Mouse (Mus musculus) midbrain, embryonic 11.5 days (tissue): ENCODE measurements at regions not wholly inside any gene's neighbourhood (a gene's known extent, or its start where the extent isn't known, plus 50 kb on each side); places are given as distances from the start of the nearest gene placed in this dataset.
A peak's percentile ranks its signal among the peaks of the same experiment; 100 is the strongest.

Source experiments
- ATAC-seq: fragments of 200-750 bp; cut with Nextera tagmentation; 2 replicates; pipeline ENCODE4 v1.8.0; 2017; ENCODE audit warnings: moderate TSS enrichment, moderate library complexity; ENCODE audit not compliant: low FRiP score
- DNase-seq: peaks from one replicate; pipeline ENCODE4 v3.0.0; 2015; ENCODE audit warnings: low spot score; ENCODE audit errors: missing footprints
- H3K27ac ChIP-seq: fragments of 300-500 bp; sonication (generic); 2 replicates; pipeline ENCODE4 v1.5.1; 2014; ENCODE audit warnings: low read depth, low read length
- H3K27me3 ChIP-seq: fragments of 300-500 bp; sonication (generic); 2 replicates; pipeline ENCODE4 v1.6.1; 2014; ENCODE audit warnings: mild to moderate bottlenecking, low read length, moderate library complexity, mixed read lengths; ENCODE audit not compliant: control insufficient read depth, insufficient read depth
- H3K36me3 ChIP-seq: fragments of 300-500 bp; sonication (generic); 2 replicates; pipeline ENCODE4 v1.6.1; 2014; ENCODE audit warnings: mild to moderate bottlenecking, low read length, moderate library complexity, mixed read lengths; ENCODE audit not compliant: control insufficient read depth, insufficient read depth
- H3K4me1 ChIP-seq: fragments of 300-500 bp; sonication (generic); 2 replicates; pipeline ENCODE4 v1.6.1; 2014; ENCODE audit warnings: low read length; ENCODE audit not compliant: control insufficient read depth, insufficient read depth
- H3K4me2 ChIP-seq: fragments of 300-500 bp; sonication (generic); 2 replicates; pipeline ENCODE4 v1.6.1; 2014; ENCODE audit warnings: mild to moderate bottlenecking, moderate library complexity
- H3K4me3 ChIP-seq: fragments of 300-500 bp; sonication (generic); 2 replicates; pipeline ENCODE4 v1.5.1; 2014; ENCODE audit warnings: low read depth, low read length
- H3K9ac ChIP-seq: fragments of 300-500 bp; sonication (generic); 2 replicates; pipeline ENCODE4 v1.6.1; 2014; ENCODE audit warnings: low read length
- H3K9me3 ChIP-seq: fragments of 300-500 bp; sonication (generic); 2 replicates; pipeline ENCODE4 v1.6.1; 2016; ENCODE audit warnings: low read length; ENCODE audit not compliant: control insufficient read depth
- WGBS: fragments of 180-500 bp; shearing (Covaris S2); extraction: QIAGEN DNeasy Blood & Tissue Kit; methylation state at CpG from one replicate; pipeline ENCODE4 v1.1.7; 2014; 5-methylcytosine and 5-hydroxymethylcytosine counted together

GRCm38 (mm10) chr15:61787046-61787445 lies 864.2 kb upstream of the A1bg start:
- no peaks in the 10 kb centered on the region for H3K27me3 ChIP-seq
- ATAC-seq (no peak), DNase-seq (no peak)
- no peaks in the 10 kb centered on the region for H3K36me3 ChIP-seq
- no peaks in the 10 kb centered on the region for H3K9me3 ChIP-seq
- WGBS, result 91% methylated on average over 1 of the region's 1 CpGs
- no peak overlapping the region for H3K27ac ChIP-seq
- no peak overlapping the region for H3K4me2 ChIP-seq
- no peak overlapping the region for H3K9ac ChIP-seq
- H3K4me1 ChIP-seq, result no peaks in the 10 kb centered on the region
- H3K4me3 ChIP-seq, result no peak overlapping the region

GRCm38 (mm10) chr15:61781531-61781930 lies 858.7 kb upstream of the A1bg start:
- H3K4me3 ChIP-seq, result no peak overlapping the region
- no peaks in the 10 kb centered on the region for H3K27me3 ChIP-seq
- no peaks in the 10 kb centered on the region for H3K4me1 ChIP-seq
- no peak overlapping the region for H3K9ac ChIP-seq
- DNase-seq, result peak; percentile 59
- H3K36me3 ChIP-seq, result no peaks in the 10 kb centered on the region
- no peak overlapping the region for H3K27ac ChIP-seq
- H3K9me3 ChIP-seq, result no peaks in the 10 kb centered on the region
- H3K4me2 ChIP-seq, result no peak overlapping the region
- WGBS, result 86% methylated on average over 2 of the region's 2 CpGs
- no peak for ATAC-seq

GRCm38 (mm10) chr15:61772996-61773395 lies 850.2 kb upstream of the A1bg start:
- 96% methylated on average over 4 of the region's 4 CpGs for WGBS
- H3K27ac ChIP-seq, result no peak overlapping the region
- ATAC-seq (no peak), DNase-seq (peak; percentile 47)
- H3K9ac ChIP-seq, result no peak overlapping the region
- no peaks in the 10 kb centered on the region for H3K4me1 ChIP-seq
- no peaks in the 10 kb centered on the region for H3K27me3 ChIP-seq
- no peak overlapping the region for H3K4me2 ChIP-seq
- H3K9me3 ChIP-seq, result no peaks in the 10 kb centered on the region; the same call in 1 of the 2 replicates
- no peaks in the 10 kb centered on the region for H3K36me3 ChIP-seq
- H3K4me3 ChIP-seq, result no peak overlapping the region

- Histone ChIP-seq H3K4me2 (no peak overlapping the region), H3K36me3 (no peaks in the 10 kb centered on the region), H3K9me3 (no peaks in the 10 kb centered on the region; the same call in 1 of the 2 replicates), H3K27ac (no peak overlapping the region), H3K9ac (no peak overlapping the region), H3K4me1 (no peaks in the 10 kb centered on the region), H3K4me3 (no peak overlapping the region), H3K27me3 (no peaks in the 10 kb centered on the region)
- WGBS, result 67% methylated on average over 14 of the region's 14 CpGs
- DNase-seq (peak; percentile 73), ATAC-seq (no peak)
Observed at GRCm38 (mm10) chr15:61770721-61771542, 848.1 kb upstream of the A1bg start.

GRCm38 (mm10) chr15:61766544-61767094 lies 843.8 kb upstream of the A1bg start:
- 74% methylated on average over 2 of the region's 2 CpGs for WGBS
- ATAC-seq (no peak), DNase-seq (peak; percentile 47)

GRCm38 (mm10) chr15:61753802-61754201 lies 831.0 kb upstream of the A1bg start:
- peak; percentile 64 for DNase-seq
- no peak overlapping the region for H3K27ac ChIP-seq
- H3K9me3 ChIP-seq, result no peaks in the 10 kb centered on the region
- no peak overlapping the region for H3K4me3 ChIP-seq
- no peak overlapping the region for H3K9ac ChIP-seq
- ATAC-seq, result no peak
- no peaks in the 10 kb centered on the region for H3K36me3 ChIP-seq
- no peaks in the 10 kb centered on the region for H3K27me3 ChIP-seq
- H3K4me1 ChIP-seq, result no peaks in the 10 kb centered on the region
- H3K4me2 ChIP-seq, result no peak overlapping the region
- WGBS, result 82% methylated on average over 2 of the region's 2 CpGs

More at GRCm38 (mm10) chr15:61766544-61767094, 843.8 kb upstream of the A1bg start:
- H3K9ac ChIP-seq, result no peak overlapping the region
- H3K9me3 ChIP-seq, result no peaks in the 10 kb centered on the region; the same call in 1 of the 2 replicates
- H3K4me3 ChIP-seq, result no peak overlapping the region
- no peaks in the 10 kb centered on the region for H3K4me1 ChIP-seq
- H3K27ac ChIP-seq, result no peak overlapping the region
- H3K4me2 ChIP-seq, result no peak overlapping the region
- no peaks in the 10 kb centered on the region for H3K27me3 ChIP-seq
- H3K36me3 ChIP-seq, result no peaks in the 10 kb centered on the region

- no peak for DNase-seq
- no peak for ATAC-seq
Observed at GRCm38 (mm10) chr15:61723696-61724095, 800.9 kb upstream of the A1bg start.

GRCm38 (mm10) chr15:61718486-61718885 lies 795.7 kb upstream of the A1bg start:
- H3K4me1 ChIP-seq, result no peaks in the 10 kb centered on the region
- no peak for ATAC-seq
- H3K27ac ChIP-seq, result no peak overlapping the region
- no peak overlapping the region for H3K9ac ChIP-seq
- no peak for DNase-seq
- no peak overlapping the region for H3K4me3 ChIP-seq
- H3K4me2 ChIP-seq, result no peak overlapping the region
- H3K27me3 ChIP-seq, result no peaks in the 10 kb centered on the region
- H3K36me3 ChIP-seq, result no peaks in the 10 kb centered on the region
- H3K9me3 ChIP-seq, result no peaks in the 10 kb centered on the region

More at GRCm38 (mm10) chr15:61723696-61724095, 800.9 kb upstream of the A1bg start:
- no peaks in the 10 kb centered on the region for H3K36me3 ChIP-seq
- no peak overlapping the region for H3K9ac ChIP-seq
- H3K27ac ChIP-seq, result no peak overlapping the region
- H3K9me3 ChIP-seq, result no peaks in the 10 kb centered on the region
- WGBS, result 70% methylated on average over 1 of the region's 1 CpGs
- H3K27me3 ChIP-seq, result no peaks in the 10 kb centered on the region
- no peak overlapping the region for H3K4me2 ChIP-seq
- no peaks in the 10 kb centered on the region for H3K4me1 ChIP-seq
- H3K4me3 ChIP-seq, result no peak overlapping the region

- Histone ChIP-seq H3K9me3 (no peaks in the 10 kb centered on the region), H3K36me3 (no peaks in the 10 kb centered on the region), H3K4me1 (no peaks in the 10 kb centered on the region), H3K27ac (no peak overlapping the region), H3K4me2 (no peak overlapping the region), H3K27me3 (no peaks in the 10 kb centered on the region), H3K9ac (no peak overlapping the region), H3K4me3 (no peak overlapping the region)
- whole genome bisulfite sequencing, result 83% methylated on average over 1 of the region's 1 CpGs
- ATAC-seq (no peak), DNase-seq (no peak)
Observed at GRCm38 (mm10) chr15:61717216-61717615, 794.4 kb upstream of the A1bg start.
